Mouse (Mus musculus) heart, postnatal 0 days (tissue): ENCODE data around the gene Ccdc142.

ENCODE experiments used
- CTCF ChIP-seq: IDR thresholded peaks from 2 replicates; pipeline ENCODE4 v1.5.1; 2016; ENCODE audit warnings: antibody characterized with exemption, control low read depth, low read depth
- EP300 ChIP-seq: IDR thresholded peaks from 2 replicates; pipeline ENCODE4 v1.6.1; 2016; ENCODE audit warnings: antibody characterized with exemption, low read depth

DNA sequence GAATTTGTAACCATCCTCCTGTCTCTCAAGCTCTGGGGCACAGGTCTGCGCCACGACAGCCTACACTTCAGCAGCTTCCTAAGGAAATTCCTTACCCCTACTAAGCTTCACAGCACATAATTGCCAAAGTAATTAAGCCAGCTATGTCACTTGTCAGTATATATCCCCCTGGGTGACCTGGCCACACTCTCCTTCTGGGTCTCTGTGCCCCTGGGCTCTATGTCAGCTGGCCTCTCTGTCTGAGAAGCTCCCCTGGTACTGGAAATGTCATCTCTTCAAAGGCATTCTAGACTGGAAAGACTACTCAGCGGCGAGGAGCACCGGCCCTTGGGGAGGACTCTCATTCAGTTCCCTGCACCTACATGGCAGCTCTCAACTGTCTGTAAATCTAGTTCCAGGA lies 21.6 kb downstream of the Ccdc142 start:
- no peak for TF ChIP-seq CTCF
- TF ChIP-seq EP300, result no peak
